Mouse (Mus musculus) c-Kit-negative CD71-positive TER-119-positive erythroid progenitor cells, embryonic 14.5 days (primary cell): Measurements from ENCODE around the gene Gpc5.

Experiments
- DNase-seq: peaks from one replicate; pipeline ENCODE4 v3.0.0-alpha.2; 2013; ENCODE audit warnings: low read depth, low spot score

Gpc5 gene

DNA sequence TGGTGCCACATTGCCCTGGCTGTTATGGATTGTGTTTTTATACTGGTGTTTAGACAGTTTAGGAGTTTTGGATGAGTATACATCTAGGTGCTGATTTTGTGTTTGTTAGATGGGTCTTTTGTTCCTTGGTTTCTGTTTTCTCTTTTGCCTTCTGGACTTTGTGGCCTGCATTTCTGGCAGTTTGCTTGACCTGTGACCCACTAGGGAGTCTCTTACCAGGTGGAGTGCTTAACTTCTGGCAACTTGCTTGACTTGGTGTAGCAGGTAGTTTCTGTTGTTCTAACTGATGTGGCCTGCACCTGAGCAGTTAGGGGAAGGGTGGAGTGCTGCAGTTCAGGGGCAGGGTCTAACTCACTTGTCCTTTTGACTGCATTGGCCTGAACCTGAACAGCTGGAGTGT is 14.3 kb downstream of the Gpc5 start:
- DNase-seq: no peak

GRCm38 (mm10) chr14:115107467-115107866 is 15.5 kb downstream of the Gpc5 start:
- DNase-seq: no peak

DNA sequence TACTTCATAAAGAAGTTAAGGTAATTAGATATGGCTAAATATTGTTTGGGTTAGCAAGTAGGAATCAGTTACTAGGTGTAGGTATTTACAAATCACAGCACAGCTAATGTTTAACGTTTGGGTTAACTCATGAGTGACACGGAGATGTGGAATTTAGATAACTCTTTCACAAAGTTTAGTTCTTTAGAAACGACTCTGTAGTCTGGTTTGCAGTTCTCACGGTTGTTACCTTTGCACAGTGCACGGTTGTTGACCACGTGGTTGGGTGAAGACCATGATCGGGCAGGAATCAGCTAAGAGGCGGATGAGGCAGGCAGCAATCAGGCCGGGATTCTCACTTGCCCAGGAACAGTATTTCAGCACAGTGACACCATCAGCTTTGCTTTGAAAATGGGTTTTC is 26.6 kb downstream of the Gpc5 start:
- no peak for DNase-seq

GRCm38 (mm10) chr14:115148821-115149220 is 56.8 kb downstream of the Gpc5 start:
- no peak for DNase-seq

DNA sequence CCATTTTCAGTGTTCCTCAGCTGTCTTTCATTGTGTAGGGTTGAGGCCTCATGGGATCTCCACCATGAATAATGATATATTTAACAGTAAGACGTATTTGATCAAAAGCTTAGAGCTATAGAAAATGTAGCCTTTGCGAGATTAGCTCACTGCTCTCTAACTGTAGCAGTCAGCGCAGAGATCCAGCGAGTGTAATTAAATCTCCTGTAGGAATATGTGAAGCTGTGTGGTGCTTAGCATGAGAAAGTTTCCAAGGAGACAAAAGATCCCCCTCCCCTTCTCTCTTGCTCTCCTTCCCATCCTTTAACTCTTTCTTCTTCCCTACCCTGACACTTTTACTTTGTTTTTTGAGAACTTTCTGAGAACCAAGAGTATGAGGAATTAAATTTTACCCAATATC is 64.6 kb downstream of the Gpc5 start:
- no peak for DNase-seq

DNA sequence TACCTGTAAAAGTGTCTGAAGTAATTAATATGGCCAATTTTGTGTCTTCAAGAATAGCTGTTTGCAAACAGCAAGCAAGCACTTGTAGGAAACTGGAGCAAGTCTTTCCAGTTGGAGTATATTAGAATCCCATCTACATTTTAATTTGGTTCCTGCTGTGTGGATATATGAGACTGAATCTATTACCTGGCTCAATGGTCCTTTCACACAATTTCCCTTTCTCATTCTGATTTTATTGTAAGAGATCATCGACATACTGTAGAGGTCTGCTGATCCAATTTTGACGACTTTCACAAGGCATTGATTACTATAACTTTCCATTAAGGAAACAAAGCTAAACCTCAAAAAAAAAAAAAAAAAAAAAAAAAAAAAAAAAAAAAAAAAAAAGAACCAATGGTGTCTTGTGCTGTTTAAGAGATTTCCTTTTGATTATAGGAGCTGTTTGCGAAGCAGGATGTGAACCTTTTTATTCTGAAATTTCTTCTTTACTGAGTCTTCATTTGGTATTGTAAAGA is 85.4 kb downstream of the Gpc5 start:
- no peak for DNase-seq

GRCm38 (mm10) chr14:115179925-115180324 is 87.9 kb downstream of the Gpc5 start:
- no peak for DNase-seq

DNA sequence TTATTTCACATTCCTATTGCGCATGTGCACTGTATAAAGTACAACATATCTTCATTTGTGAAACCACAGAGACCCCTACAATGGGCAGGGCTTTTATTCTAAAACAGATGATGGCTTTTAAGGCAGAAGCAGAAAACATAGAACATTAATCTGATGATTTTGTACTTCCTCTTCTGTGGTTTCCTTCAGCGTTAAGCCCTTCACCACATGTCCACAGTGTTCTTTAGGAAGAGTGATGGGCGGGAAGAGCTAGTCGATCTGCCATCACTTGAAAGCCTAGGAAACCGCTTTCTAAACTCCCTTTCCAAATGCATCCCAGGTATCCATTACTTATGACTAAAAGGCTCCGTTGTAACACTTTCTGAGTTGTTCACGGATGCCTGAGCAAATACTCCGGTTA is 96.2 kb downstream of the Gpc5 start:
- no peak for DNase-seq

GRCm38 (mm10) chr14:115228075-115228474 is 136.1 kb downstream of the Gpc5 start:
- no peak for DNase-seq

DNA sequence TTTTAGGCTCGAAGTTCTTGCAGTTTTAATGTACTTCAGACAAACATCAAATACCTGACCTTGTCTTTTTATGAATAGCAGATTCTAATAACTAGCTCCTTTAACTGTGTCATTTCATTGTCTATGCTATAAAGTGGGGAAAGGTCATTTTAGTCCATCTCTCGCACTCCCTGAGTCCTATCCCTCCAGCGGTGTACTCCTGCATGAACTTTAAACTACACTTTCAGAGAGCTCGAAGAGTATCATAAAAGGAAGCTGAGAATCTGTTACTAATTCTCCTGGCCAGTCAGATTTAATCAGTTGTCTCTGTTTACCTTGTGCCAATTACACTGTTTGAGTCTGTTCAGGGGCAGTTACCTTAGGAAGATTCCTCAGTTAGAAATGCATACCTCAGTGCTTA is 144.4 kb downstream of the Gpc5 start:
- DNase-seq: no peak

GRCm38 (mm10) chr14:115240621-115241373 is 148.8 kb downstream of the Gpc5 start:
- DNase-seq: no peak

GRCm38 (mm10) chr14:115250537-115250936 is 158.5 kb downstream of the Gpc5 start:
- no peak for DNase-seq

DNA sequence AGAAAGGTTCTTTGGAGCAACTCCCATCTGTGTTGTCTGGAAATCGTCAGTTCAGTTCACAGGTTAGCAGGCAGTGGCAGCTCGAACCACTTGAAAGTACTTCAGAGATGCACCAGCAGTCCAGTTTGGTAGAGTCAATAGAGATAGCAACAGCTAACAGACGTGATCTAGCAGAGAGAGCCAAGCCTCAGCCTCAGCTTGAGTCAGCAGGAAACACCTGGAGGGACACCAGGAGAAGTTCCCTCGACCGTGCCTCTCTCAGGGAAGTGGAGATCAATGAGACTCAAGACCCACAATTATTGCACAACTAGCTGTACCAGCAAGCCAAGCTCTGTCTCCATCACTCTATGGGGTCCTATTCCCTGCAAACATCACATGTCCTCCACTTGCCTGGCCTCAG is 159.8 kb downstream of the Gpc5 start:
- no peak for DNase-seq

DNA sequence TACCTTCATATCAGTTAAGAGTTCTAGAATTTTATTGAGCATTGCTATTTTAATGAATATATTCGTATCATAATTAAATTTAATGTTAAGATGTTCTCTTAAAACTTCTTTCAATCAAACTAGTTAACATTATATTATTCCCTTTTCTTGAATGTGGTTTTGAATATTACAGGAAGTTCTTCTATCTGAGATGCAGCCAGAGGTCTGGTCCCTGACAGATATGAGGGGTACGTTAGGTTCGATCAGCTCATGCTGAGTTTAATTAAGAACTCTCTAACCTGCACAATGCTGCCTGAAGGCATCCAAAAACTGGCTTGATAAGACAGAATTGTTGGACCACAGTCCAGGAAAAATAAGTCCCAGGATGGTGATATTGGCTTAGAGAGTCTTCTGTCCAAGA is 161.1 kb downstream of the Gpc5 start:
- DNase-seq: no peak

DNA sequence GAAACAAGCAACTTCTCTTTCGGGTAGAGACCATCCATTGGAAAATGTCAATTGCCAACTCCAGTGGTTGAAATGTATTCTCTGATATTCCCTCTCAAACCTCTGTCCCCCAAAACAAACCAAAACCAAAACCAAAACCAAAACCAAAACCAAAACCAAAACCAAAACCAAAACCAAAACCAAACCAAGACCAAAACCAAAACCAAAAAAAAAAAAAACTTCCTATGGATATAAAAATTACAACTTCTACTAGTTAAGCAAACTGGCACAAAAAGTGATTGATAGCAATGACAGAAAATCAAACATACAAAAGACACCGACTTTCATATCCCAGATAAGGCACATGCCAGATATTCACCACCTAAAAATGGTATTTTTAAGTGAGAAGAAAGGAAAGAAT is 161.7 kb downstream of the Gpc5 start:
- DNase-seq: no peak

DNA sequence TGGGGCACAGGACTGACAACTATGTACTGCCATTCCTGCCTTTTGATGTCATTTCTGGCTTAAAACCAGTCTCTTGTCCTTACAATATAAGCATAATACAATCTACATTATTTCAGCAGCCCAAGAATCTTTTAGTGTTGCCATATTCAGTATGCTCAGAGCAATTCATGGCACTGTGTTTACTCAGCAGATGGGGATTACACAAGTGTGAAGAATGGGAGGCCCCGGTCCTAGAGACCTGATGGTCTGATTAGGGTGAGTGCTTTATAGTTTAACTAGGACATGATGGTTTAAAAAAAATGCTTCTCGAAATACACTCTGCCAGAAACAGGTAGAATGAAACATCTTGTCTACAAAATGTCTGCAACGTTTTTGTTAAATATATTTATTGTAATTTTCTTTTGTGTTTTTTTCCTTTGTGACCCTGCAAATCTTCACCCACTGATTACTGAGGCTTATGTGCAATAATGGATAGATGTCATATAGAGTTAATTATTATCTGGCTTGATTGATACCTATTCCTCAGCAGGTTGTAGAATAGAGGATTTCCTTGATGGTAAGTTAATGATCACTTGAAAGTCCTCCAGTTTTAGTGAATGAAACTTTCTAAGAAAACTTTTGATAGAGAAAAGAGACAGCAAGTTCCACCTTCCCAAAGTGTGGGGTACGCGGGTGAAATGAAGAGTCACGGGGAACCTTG is 177.8 kb downstream of the Gpc5 start:
- DNase-seq: no peak

DNA sequence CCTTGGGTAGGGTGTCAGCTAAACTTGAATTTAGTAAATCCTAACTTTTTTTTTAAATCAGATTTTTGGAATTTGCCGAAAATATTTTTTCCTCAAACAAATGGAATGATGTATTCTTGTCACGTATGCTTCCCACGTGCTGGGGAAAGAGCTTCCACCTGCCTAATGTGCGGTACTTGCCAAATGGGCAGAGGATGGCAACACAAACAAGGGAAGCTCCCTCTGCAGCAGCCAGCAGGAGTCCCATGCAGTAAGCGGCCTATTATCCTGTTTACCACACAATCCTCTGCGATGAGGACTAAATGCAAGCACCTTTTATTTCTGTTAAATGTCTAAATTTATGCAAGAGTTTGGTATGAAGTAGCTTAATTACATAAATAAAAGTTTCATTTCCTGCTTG is 178.4 kb downstream of the Gpc5 start:
- no peak for DNase-seq

GRCm38 (mm10) chr14:115282782-115283181 is 190.8 kb downstream of the Gpc5 start:
- no peak for DNase-seq

DNA sequence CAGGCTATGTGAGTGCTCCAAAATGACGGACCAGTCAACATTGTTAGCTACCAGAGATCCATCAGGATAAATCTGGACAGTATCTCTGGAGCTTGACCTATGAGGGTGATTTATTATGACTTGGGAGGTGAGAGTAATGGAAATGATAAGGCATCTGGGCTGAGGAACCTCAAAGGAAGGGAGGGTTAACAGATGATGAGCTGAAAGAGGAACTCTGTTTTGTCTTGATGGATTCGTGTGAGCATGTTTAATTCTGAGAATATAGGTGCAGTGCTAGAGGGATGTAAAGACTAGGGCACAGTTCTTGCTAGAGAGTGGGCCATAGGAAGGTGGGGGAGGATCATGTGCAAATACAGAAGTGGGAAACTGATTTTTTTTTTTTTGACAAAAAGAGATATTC is 232.2 kb downstream of the Gpc5 start:
- DNase-seq: no peak

GRCm38 (mm10) chr14:115326426-115326825 is 234.4 kb downstream of the Gpc5 start:
- DNase-seq: no peak

DNA sequence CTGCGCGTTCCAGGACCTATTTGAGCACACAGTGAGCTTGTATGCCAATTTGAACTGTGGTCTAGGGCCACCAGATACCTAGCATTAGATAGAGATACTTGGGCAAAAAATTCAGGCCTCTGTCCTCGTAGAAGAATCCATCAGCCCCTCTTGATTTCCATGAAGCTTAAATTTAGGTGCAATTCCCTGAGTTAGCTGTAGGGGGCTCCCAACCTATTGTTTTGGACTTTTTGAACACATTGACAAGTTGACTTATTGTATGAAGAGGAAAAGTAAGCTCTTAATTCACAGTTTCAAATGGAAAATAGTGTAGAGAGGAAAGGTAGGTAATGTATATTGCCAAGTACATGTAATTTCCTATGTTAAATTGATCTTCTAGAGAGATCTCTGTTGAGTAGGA is 247.1 kb downstream of the Gpc5 start:
- no peak for DNase-seq

GRCm38 (mm10) chr14:115342597-115342996 is 250.6 kb downstream of the Gpc5 start:
- no peak for DNase-seq

DNA sequence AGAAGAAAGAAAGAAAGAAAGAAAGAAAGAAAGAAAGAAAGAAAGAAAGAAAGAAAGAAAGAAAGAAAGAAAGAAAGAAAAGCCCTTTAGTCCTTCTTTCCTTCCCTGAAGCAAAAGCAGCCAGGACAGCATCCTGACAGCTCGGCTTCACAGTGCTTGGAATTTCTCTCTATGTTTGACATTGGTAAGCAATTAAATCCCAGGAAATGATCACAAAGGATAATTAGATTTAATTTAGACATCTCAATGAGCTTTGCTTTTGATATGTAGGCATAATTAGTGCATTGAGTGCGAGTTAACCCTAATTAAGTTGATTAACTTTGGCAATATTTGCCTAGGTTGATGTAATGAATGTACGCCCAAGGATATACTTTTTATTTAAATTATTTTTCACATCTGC is 257.4 kb downstream of the Gpc5 start:
- DNase-seq: no peak
